Mouse (Mus musculus) kidney, adult 2 months (tissue): ENCODE measurements around the gene Htr1d.

Experiments
- CTCF ChIP-seq: fragments of 200-500 bp; conservative IDR thresholded peaks from 2 replicates; pipeline ENCODE4 v1.5.1; 2011; ENCODE audit warnings: low read depth, mild to moderate bottlenecking, control low read depth, low read length, moderate library complexity, mixed read lengths; ENCODE audit not compliant: insufficient read depth, insufficient read length
- POLR2A ChIP-seq: fragments of 200-500 bp; IDR thresholded peaks from one replicate; pipeline ENCODE4 v1.6.1; 2011; ENCODE audit warnings: low read depth, low read length, control low read depth

- TF ChIP-seq POLR2A (no peak), CTCF (no peak)
These were observed 26.9 kb downstream of the Htr1d start for GRCm38 (mm10) chr4:136450271-136450670.
